Mouse (Mus musculus) layer of hippocampus, adult 6 months (tissue): ENCODE data around the gene Gm26741. TPM values are rescaled to one million over a fixed set of nuclear protein-coding genes. Genes with fewer than 3 reads are reported as not detected.

Experiments
- long read RNA-seq, 2 experiments: library from polyadenylated mRNA; unstranded; transcript quantifications; one replicate each; pipeline ENCODE4 v2.0.0; 2019 to 2020
- polyA plus RNA-seq: library from polyadenylated mRNA; unstranded; fragments of <200 nt; fragmentation: Nextera tagmentation; gene quantifications from 2 replicates; pipeline ENCODE4 v1.2.3, GENCODE M21; 2021

Gene Gm26741
- polyA plus RNA-seq: not detected in 2 replicates
- long read RNA-seq, experiment 1: 0 reads
- long read RNA-seq, experiment 2: 0 reads

DNA sequence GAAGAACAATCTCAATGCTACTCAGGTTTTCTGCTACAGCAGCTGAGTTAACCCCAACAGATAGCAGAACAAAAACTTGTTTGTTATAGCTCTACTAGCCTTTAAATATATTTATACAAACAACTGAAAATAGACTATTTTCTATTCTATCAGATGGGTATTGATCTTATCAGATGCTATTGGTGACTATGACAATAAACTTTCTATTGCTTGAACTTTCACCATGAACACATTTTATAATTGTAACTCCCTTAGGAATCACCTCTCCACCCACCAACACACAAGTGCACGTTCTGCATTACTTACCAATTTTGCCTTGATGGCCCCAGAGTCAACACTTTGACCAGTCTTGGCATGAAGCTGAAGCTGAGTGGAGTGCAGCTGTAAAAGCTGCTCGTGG is at the start of gene Gm26741:
Gene Gm26741, plus strand, starts transcription at position 301 of the 400 bp plus-strand sequence.

DNA sequence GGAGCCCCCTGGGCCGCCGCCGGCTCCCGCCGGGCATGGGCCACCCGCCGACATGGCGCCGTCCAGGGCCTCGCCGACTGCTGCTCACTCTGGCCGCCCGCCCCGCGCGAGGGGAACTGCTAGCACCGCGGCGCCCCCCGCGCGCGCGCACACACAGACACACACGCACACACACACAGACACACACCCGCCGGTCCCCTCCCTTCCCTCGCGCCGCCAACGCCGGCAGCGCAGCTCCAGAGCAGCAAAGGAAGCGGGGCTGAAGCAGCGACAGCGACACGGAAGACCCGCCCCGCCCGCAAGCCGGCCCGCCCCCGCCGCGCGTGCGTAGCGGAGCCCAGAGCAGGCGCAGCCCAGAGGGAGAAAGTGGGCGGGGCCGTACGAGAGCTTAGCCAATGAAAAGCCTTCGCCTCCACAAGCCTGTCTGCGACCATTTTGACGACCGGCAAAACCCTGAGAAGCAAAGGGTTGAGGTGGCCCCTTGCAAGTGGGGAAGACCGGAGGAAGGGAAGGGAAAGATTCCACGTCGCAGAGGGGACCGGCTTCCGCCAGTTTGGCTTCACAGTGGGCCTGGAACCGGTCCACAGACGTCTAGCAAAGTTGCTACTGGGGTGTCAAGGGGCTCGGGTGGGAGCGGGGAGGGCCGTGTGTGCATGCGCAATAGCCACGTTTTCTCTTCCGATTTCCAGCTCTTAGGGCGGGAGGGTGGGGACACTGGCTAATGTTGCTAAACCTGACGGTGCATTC is 23.5 kb downstream of the Gm26741 start, which contains the start of gene Gopc:
Gene Gopc, minus strand, starts transcription at position 280 of the 747 bp plus-strand sequence.

GRCm38 (mm10) chr10:52388922-52389430 is 30.4 kb downstream of the Gm26741 start, which contains the start of gene Nepn:
TSS of gene Nepn (plus strand) at chr10:52388972.

Other genes starting within 250 kb of the Gm26741 start
- not detected in 2 replicates for gene Ros1, start 163.5 kb upstream of the Gm26741 start, polyA plus RNA-seq
- gene Dcbld1, start 125.1 kb upstream of the Gm26741 start, polyA plus RNA-seq: 6.0 and 7.2 TPM in 2 replicates
- gene Gopc, start 23.4 kb downstream of the Gm26741 start, polyA plus RNA-seq: 7.0 and 7.1 TPM in 2 replicates
- not detected in 2 replicates for gene Nepn, start 30.2 kb downstream of the Gm26741 start, polyA plus RNA-seq
- 7.2 and 8.2 TPM in 2 replicates for gene Nus1, start 58.8 kb downstream of the Gm26741 start, polyA plus RNA-seq